Mouse (Mus musculus) limb, embryonic 14.5 days (tissue): ENCODE data around the gene Gm49368. TPM values are rescaled to one million over a fixed set of nuclear protein-coding genes. Genes with fewer than 3 reads are reported as not detected.

Experiments used
- ATAC-seq: fragments of 200-750 bp; cut with Nextera tagmentation; 2 replicates; pipeline ENCODE4 v1.8.0; 2017; ENCODE audit warnings: low read depth, moderate number of reproducible peaks, moderate TSS enrichment; ENCODE audit not compliant: low FRiP score
- DNase-seq: peaks from one replicate; pipeline ENCODE4 v3.0.0-alpha.2; 2015; ENCODE audit warnings: low spot score
- H3K27ac ChIP-seq: fragments of 300-500 bp; sonication (generic); replicated peaks from 2 replicates; pipeline ENCODE4 v1.5.1; 2014; ENCODE audit warnings: low read depth, mild to moderate bottlenecking, low read length, moderate library complexity, mixed read lengths
- H3K27me3 ChIP-seq: fragments of 300-500 bp; sonication (generic); 2 replicates; pipeline ENCODE4 v1.6.1; 2014; ENCODE audit warnings: low read length, mixed read lengths; ENCODE audit not compliant: control insufficient read depth, insufficient read depth
- H3K36me3 ChIP-seq: fragments of 300-500 bp; sonication (generic); 2 replicates; pipeline ENCODE4 v1.6.1; 2014; ENCODE audit warnings: mild to moderate bottlenecking, low read length, moderate library complexity, mixed read lengths; ENCODE audit not compliant: control insufficient read depth, insufficient read depth
- H3K4me1 ChIP-seq: fragments of 300-500 bp; sonication (generic); 2 replicates; pipeline ENCODE4 v1.6.1; 2014; ENCODE audit warnings: antibody characterized with exemption, low read length, mixed read lengths; ENCODE audit not compliant: control insufficient read depth, insufficient read depth
- H3K4me2 ChIP-seq: fragments of 300-500 bp; sonication (generic); replicated peaks from 2 replicates; pipeline ENCODE4 v1.6.1; 2014; ENCODE audit warnings: low read depth, mild to moderate bottlenecking, low read length, moderate library complexity; ENCODE audit not compliant: severe bottlenecking
- H3K4me3 ChIP-seq: fragments of 300-500 bp; sonication (generic); replicated peaks from 2 replicates; pipeline ENCODE4 v1.5.1; 2014; ENCODE audit warnings: low read length
- H3K9ac ChIP-seq: fragments of 300-500 bp; sonication (generic); 2 replicates; pipeline ENCODE4 v1.6.1; 2014; ENCODE audit warnings: mild to moderate bottlenecking, low read depth, low read length, moderate library complexity; ENCODE audit not compliant: severe bottlenecking
- H3K9me3 ChIP-seq: fragments of 300-500 bp; sonication (generic); 2 replicates; pipeline ENCODE4 v1.6.1; 2016; ENCODE audit warnings: low read length; ENCODE audit not compliant: control insufficient read depth
- POLR2A ChIP-seq: fragments of 200-500 bp; IDR thresholded peaks from 2 replicates; pipeline ENCODE4 v1.8.0; 2012; ENCODE audit warnings: inconsistent platforms, mild to moderate bottlenecking, moderate library complexity, borderline replicate concordance; ENCODE audit not compliant: insufficient read depth, insufficient read length; ENCODE audit errors: extremely low read depth
- WGBS: fragments of 180-500 bp; shearing (Covaris S2); extraction: QIAGEN DNeasy Blood & Tissue Kit; methylation state at CpG from one replicate; pipeline ENCODE4 v1.1.7; 2014; 5-methylcytosine and 5-hydroxymethylcytosine counted together
- polyA plus RNA-seq, 2 experiments: library from polyadenylated mRNA; depleted of rRNA in 1 of 2; stranded (reverse) in 1 of 2; unstranded in 1 of 2; fragments of >200 nt; fragmentation: Nextera tagmentation in 1 of 2; extraction: Ambion mirVana in 1 of 2; gene quantifications; 2 replicates each; pipeline versions ENCODE4 v1.2.1 to v1.2.3; 2012 to 2014

Gm49368 gene
- polyA plus RNA-seq, 2 experiments: 0.01 TPM; not detected in 1

DNA sequence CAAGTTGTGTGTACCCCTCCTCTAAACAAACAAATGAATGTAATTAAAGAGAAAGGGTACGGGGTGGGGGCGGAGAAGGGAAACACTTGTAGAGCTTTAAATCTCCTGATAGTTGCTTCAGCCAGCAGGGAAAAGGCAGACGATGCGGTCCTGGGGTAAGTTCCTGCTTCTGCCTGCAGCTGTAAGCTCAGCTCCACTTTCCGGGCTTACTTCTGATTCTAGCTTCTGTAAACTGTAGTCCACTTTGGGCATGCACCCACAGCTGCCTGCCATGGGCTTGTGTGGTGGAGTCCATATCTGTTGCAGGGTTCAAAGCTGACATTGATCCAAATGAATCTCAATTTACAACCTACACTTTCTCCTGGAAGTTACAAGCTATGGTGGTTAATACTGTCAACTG lies 9.4 kb upstream of the Gm49368 start:
- H3K4me1 ChIP-seq: no peaks in the 10 kb centered on the region
- H3K36me3 ChIP-seq: no peaks in the 10 kb centered on the region
- no peak overlapping the region for H3K27ac ChIP-seq
- H3K27me3 ChIP-seq: no peaks in the 10 kb centered on the region
- no peak overlapping the region for H3K4me2 ChIP-seq
- TF ChIP-seq POLR2A: no peak
- WGBS: 55% methylated on average over 5 of the region's 5 CpGs
- no peak for ATAC-seq
- no peak overlapping the region for H3K9ac ChIP-seq
- DNase-seq: no peak
- no peak overlapping the region for H3K4me3 ChIP-seq
- H3K9me3 ChIP-seq: no peaks in the 10 kb centered on the region

DNA sequence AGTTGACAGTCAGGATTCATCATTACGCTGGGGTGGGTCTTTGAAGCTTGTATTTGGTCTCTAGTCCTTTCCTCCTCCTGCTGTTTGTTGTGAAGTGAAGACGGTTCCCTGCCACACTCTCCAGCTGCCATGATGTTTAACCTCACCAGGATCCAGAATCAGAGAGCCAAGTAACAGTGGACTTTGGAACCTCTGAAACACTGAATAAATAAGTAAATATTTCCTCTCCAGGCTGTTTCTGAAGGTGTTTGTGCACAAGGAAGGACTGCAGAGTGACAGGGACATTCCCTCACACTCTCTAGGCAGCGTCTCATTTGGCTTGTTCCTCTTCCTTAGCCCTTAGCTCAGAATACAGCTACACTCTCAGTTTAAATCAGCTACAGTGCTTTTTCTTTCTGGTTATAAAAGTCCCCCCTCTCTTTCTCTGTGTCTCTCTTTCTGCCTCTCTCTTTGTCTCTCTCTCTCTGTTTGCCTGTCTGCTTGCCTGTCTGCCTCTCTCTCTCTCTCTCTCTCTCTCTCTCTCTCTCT lies 5.5 kb upstream of the Gm49368 start:
- no peaks in the 10 kb centered on the region for H3K36me3 ChIP-seq
- H3K9me3 ChIP-seq: no peaks in the 10 kb centered on the region
- no peak overlapping the region for H3K9ac ChIP-seq
- no peak for TF ChIP-seq POLR2A
- no peak for DNase-seq
- H3K4me1 ChIP-seq: no peaks in the 10 kb centered on the region
- no peak for ATAC-seq
- H3K27me3 ChIP-seq: no peaks in the 10 kb centered on the region
- H3K4me2 ChIP-seq: no peak overlapping the region
- WGBS: 61% methylated on average over 3 of the region's 3 CpGs
- no peak overlapping the region for H3K27ac ChIP-seq
- H3K4me3 ChIP-seq: no peak overlapping the region

DNA sequence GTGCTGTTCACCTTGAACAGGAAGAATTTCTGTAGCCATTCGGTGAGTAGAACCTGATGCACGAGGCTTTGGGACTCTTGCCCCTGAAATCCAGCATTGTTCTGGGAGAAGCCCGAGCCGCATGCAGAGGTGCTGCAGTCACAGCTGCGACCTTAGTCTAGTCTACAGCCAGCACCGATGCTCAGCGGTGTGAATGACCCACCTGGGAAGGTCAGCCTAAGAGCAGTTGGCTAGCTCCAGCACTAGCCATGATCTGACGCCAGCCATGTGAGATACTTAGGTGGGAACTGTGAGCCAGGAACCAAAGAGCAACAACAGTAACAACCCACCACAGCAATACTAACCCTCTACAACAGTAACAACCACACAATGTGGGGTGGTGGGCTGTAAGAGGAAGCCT lies 4.6 kb upstream of the Gm49368 start:
- DNase-seq (no peak), ATAC-seq (no peak)
- H3K4me3 ChIP-seq: no peak overlapping the region
- H3K4me2 ChIP-seq: no peak overlapping the region
- WGBS: 66% methylated on average over 8 of the region's 8 CpGs
- no peaks in the 10 kb centered on the region for H3K36me3 ChIP-seq
- no peak overlapping the region for H3K9ac ChIP-seq
- H3K27ac ChIP-seq: no peak overlapping the region
- H3K9me3 ChIP-seq: no peaks in the 10 kb centered on the region
- no peak for TF ChIP-seq POLR2A
- no peaks in the 10 kb centered on the region for H3K4me1 ChIP-seq
- H3K27me3 ChIP-seq: no peaks in the 10 kb centered on the region

DNA sequence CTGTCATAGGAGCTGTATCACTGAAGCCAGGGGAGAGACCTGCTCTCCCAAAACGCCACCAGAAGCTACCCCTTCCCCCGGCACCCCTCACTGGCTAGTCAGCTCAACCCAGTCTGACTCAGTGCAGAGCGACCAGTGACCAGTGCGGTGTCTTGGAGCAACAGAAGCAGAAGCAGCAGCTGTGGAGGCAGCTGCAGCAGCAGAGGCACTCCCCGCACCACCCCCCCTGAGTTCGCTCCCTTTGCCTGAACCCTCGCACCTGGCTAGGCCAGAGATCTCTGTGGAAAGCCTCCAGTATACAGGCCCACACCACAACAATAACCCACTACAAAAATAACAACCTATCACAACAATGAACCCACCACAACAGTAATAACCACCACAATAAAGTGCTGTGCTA lies 3.9 kb upstream of the Gm49368 start:
- no peak overlapping the region for H3K27ac ChIP-seq
- no peaks in the 10 kb centered on the region for H3K27me3 ChIP-seq
- H3K4me3 ChIP-seq: no peak overlapping the region
- H3K9ac ChIP-seq: no peak overlapping the region
- no peak for TF ChIP-seq POLR2A
- no peaks in the 10 kb centered on the region for H3K36me3 ChIP-seq
- no peaks in the 10 kb centered on the region for H3K9me3 ChIP-seq
- no peak for DNase-seq
- no peak for ATAC-seq
- no peak overlapping the region for H3K4me2 ChIP-seq
- 73% methylated on average over 7 of the region's 7 CpGs for WGBS
- H3K4me1 ChIP-seq: no peaks in the 10 kb centered on the region

DNA sequence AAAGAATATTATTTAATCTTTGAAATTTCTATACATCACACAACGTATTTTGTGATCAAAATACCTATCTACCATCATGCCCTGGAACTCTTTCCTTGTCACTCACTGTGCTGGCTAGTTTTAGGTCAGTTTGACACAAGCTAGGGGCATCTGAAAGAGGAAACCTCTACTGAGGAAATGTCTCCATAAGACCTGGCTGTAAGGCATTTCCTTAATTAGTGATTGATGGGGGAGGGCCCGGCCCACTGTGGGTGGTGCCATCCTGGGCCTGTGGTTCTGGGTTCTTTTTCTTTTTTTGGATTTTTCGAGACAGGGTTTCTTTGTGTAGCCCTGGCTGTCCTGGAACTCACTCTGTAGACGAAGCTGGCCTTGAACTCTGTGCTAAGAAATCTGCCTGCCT lies 3.4 kb upstream of the Gm49368 start:
- no peak for TF ChIP-seq POLR2A
- Histone ChIP-seq H3K9me3 (no peaks in the 10 kb centered on the region), H3K4me2 (no peak overlapping the region), H3K9ac (no peak overlapping the region), H3K27ac (no peak overlapping the region), H3K36me3 (no peaks in the 10 kb centered on the region), H3K4me1 (no peaks in the 10 kb centered on the region), H3K4me3 (no peak overlapping the region), H3K27me3 (no peaks in the 10 kb centered on the region)
- DNase-seq (no peak), ATAC-seq (no peak)
- 73% methylated on average over 4 of the region's 4 CpGs for WGBS

DNA sequence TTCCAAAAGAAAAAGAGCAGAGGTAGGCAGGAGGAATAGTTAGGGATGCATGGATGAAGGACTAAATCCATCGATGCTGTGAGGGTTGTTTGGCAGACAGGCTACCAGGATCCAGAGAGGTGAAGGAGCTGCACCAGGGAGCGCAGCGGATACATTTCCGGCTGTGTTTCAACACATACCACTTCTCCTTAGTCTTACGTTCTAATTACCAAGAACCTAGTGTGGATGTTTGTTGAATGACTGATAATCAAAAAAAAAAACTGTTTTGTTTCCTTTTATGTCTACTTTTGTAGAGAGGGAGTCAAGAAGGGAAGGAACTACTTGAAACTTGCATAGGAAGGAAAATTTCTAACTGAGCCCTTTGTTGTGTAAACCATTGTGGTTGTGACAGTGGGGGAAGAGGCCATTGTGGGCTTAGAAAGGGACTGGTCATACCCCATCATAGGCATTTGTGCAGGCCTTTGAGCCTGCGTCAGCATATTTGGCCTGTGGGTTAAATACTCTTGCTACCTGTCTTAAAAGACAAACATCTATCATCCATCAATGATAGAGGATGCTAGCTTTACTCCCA lies 813 bp downstream of the Gm49368 start:
- Histone ChIP-seq H3K27me3 (no peaks in the 10 kb centered on the region), H3K9ac (no peak overlapping the region), H3K4me3 (no peak overlapping the region), H3K9me3 (no peaks in the 10 kb centered on the region), H3K4me2 (no peak overlapping the region), H3K27ac (no peak overlapping the region), H3K4me1 (no peaks in the 10 kb centered on the region), H3K36me3 (no peaks in the 10 kb centered on the region)
- TF ChIP-seq POLR2A: no peak
- no peak for ATAC-seq
- no peak for DNase-seq
- 89% methylated on average over 6 of the region's 6 CpGs for WGBS
